Mouse (Mus musculus) midbrain, embryonic 16.5 days (tissue): ENCODE results near the gene Crybb2. TPM values are rescaled to one million over a fixed set of nuclear protein-coding genes. Genes with fewer than 3 reads are reported as not detected.

ENCODE experiments used
- ATAC-seq: fragments of 200-750 bp; cut with Nextera tagmentation; 2 replicates; pipeline ENCODE4 v1.8.0; 2017; ENCODE audit warnings: moderate TSS enrichment
- H3K27ac ChIP-seq: fragments of 300-500 bp; sonication (generic); 2 replicates; pipeline ENCODE4 v1.5.1; 2014; ENCODE audit warnings: mild to moderate bottlenecking, low read length, mixed read lengths
- H3K27me3 ChIP-seq: fragments of 300-500 bp; sonication (generic); 2 replicates; pipeline ENCODE4 v1.6.1; 2014; ENCODE audit warnings: low read depth, low read length, mixed read lengths; ENCODE audit not compliant: control insufficient read depth, insufficient read depth
- H3K36me3 ChIP-seq: fragments of 300-500 bp; sonication (generic); 2 replicates; pipeline ENCODE4 v1.6.1; 2014; ENCODE audit warnings: mild to moderate bottlenecking, low read length, moderate library complexity, mixed read lengths; ENCODE audit not compliant: control insufficient read depth, insufficient read depth
- H3K4me1 ChIP-seq: fragments of 300-500 bp; sonication (generic); 2 replicates; pipeline ENCODE4 v1.6.1; 2014; ENCODE audit warnings: mild to moderate bottlenecking, low read length, mixed read lengths; ENCODE audit not compliant: control insufficient read depth, insufficient read depth
- H3K4me2 ChIP-seq: fragments of 300-500 bp; sonication (generic); 2 replicates; pipeline ENCODE4 v1.6.1; 2014; ENCODE audit warnings: mild to moderate bottlenecking, low read length, mixed read lengths
- H3K4me3 ChIP-seq: fragments of 300-500 bp; sonication (generic); 2 replicates; pipeline ENCODE4 v1.5.1; 2014; ENCODE audit warnings: low read depth, mild to moderate bottlenecking, low read length, moderate library complexity, mixed read lengths
- H3K9ac ChIP-seq: fragments of 300-500 bp; sonication (generic); 2 replicates; pipeline ENCODE4 v1.6.1; 2014; ENCODE audit warnings: low read depth, low read length, mixed read lengths
- H3K9me3 ChIP-seq: fragments of 300-500 bp; sonication (generic); replicated peaks from 2 replicates; pipeline ENCODE4 v1.6.1; 2014; ENCODE audit warnings: mild to moderate bottlenecking, low read length, mixed read lengths; ENCODE audit not compliant: control insufficient read depth, poor library complexity, severe bottlenecking
- WGBS: fragments of 180-500 bp; shearing (Covaris S2); extraction: QIAGEN DNeasy Blood & Tissue Kit; methylation state at CpG from one replicate; pipeline ENCODE4 v1.1.7; 2014; 5-methylcytosine and 5-hydroxymethylcytosine counted together
- polyA plus RNA-seq: library from polyadenylated mRNA; unstranded; fragments of >200 nt; fragmentation: Nextera tagmentation; extraction: Ambion mirVana; gene quantifications from 2 replicates; pipeline ENCODE4 v1.2.1, GENCODE M21; 2015

The Crybb2 gene
- polyA plus RNA-seq, 1 experiment from 2014 or later = not detected

DNA sequence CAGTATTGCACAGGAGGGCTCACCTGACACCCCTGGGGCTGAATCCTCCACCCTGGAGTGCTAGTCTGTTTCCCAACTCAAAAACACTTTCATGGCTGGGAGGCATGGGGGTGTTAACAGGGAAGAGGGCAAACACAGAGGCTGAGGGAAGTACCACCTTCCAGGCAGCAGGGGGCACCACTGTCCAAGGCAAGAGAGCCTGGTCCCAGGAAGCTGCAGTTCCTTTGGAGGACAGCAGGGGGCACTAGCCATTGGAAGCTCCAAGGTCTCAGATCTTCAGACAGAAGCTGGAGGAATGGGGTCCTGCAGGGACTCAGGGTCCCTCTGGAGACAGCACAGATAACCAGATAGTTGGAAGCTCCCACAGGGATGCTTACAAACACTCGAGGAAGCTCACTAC lies 29.6 kb upstream of the Crybb2 start:
- no peak overlapping the region for H3K9ac ChIP-seq
- no peaks in the 10 kb centered on the region for H3K36me3 ChIP-seq
- no peak overlapping the region for H3K4me2 ChIP-seq
- ATAC-seq = peak; percentile 51; the same call in 1 of the 2 replicates
- H3K27ac ChIP-seq = no peak overlapping the region
- no peaks in the 10 kb centered on the region for H3K9me3 ChIP-seq
- WGBS = 14% methylated on average over 1 of the region's 1 CpGs
- no peak overlapping the region for H3K4me3 ChIP-seq
- H3K27me3 ChIP-seq = no peaks in the 10 kb centered on the region
- H3K4me1 ChIP-seq = peaks cover 9% of the 10 kb centered on the region

GRCm38 (mm10) chr5:113097551-113097950 lies 27.6 kb upstream of the Crybb2 start:
- no peaks in the 10 kb centered on the region for H3K27me3 ChIP-seq
- H3K9me3 ChIP-seq = no peaks in the 10 kb centered on the region
- no peak overlapping the region for H3K9ac ChIP-seq
- no peak overlapping the region for H3K27ac ChIP-seq
- H3K4me1 ChIP-seq = peaks cover 5% of the 10 kb centered on the region
- H3K36me3 ChIP-seq = no peaks in the 10 kb centered on the region
- no peak overlapping the region for H3K4me2 ChIP-seq
- 95% methylated on average over 17 of the region's 17 CpGs for WGBS
- no peak for ATAC-seq
- H3K4me3 ChIP-seq = no peak overlapping the region

- ATAC-seq = no peak
- Histone ChIP-seq H3K9me3 (no peaks in the 10 kb centered on the region), H3K27me3 (no peaks in the 10 kb centered on the region), H3K4me1 (no peaks in the 10 kb centered on the region), H3K4me3 (no peak overlapping the region), H3K9ac (no peak overlapping the region), H3K4me2 (no peak overlapping the region), H3K36me3 (no peaks in the 10 kb centered on the region), H3K27ac (no peak overlapping the region)
- WGBS = 94% methylated on average over 18 of the region's 18 CpGs
These were observed 25.5 kb upstream of the Crybb2 start for GRCm38 (mm10) chr5:113095456-113095855.

- Histone ChIP-seq H3K4me2 (no peak overlapping the region), H3K4me1 (no peaks in the 10 kb centered on the region), H3K9me3 (no peaks in the 10 kb centered on the region), H3K27me3 (no peaks in the 10 kb centered on the region), H3K27ac (no peak overlapping the region), H3K9ac (no peak overlapping the region), H3K4me3 (no peak overlapping the region), H3K36me3 (no peaks in the 10 kb centered on the region)
- no peak for ATAC-seq
- WGBS = 77% methylated on average over 7 of the region's 7 CpGs
These were observed 22.5 kb upstream of the Crybb2 start for GRCm38 (mm10) chr5:113092406-113092805.

DNA sequence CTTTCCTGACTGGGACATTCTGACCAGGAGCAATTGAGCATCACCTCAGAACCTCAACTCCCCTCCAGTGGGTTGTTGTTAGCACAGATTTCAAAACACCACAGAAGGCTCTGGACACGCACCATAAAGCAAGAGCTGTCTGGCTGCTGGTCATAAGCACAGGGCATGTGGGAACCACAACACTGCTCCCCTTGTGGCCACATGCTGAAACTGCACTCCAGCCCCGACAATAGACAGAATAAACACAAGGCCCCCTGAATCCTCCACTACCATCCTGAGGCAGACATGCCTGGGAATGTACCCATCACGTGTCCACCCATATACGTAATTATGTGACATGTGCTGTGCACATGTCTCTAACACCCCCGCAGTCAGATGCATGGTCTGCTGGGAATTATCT lies 21.2 kb upstream of the Crybb2 start:
- Histone ChIP-seq H3K27me3 (no peaks in the 10 kb centered on the region), H3K27ac (no peak overlapping the region), H3K9ac (no peak overlapping the region), H3K4me2 (no peak overlapping the region), H3K36me3 (no peaks in the 10 kb centered on the region), H3K4me1 (peaks cover 5% of the 10 kb centered on the region; the same call in 1 of the 2 replicates), H3K4me3 (no peak overlapping the region), H3K9me3 (no peaks in the 10 kb centered on the region)
- ATAC-seq = 0 out of 2 replicates have a peak, but pooled peaks have one; percentile 7
- 54% methylated on average over 5 of the region's 5 CpGs for WGBS

- Histone ChIP-seq H3K4me3 (no peak overlapping the region), H3K36me3 (no peaks in the 10 kb centered on the region), H3K9me3 (no peaks in the 10 kb centered on the region), H3K4me1 (peaks cover 6% of the 10 kb centered on the region; the same call in 1 of the 2 replicates), H3K27me3 (no peaks in the 10 kb centered on the region), H3K27ac (no peak overlapping the region), H3K9ac (no peak overlapping the region), H3K4me2 (no peak overlapping the region)
- ATAC-seq = 0 out of 2 replicates have a peak, but pooled peaks have one; percentile 19
- 90% methylated on average over 11 of the region's 11 CpGs for WGBS
These were observed 20.8 kb upstream of the Crybb2 start for GRCm38 (mm10) chr5:113090750-113091149.

- H3K4me1 ChIP-seq = peaks cover 6% of the 10 kb centered on the region; the same call in 1 of the 2 replicates
- H3K27ac ChIP-seq = no peak overlapping the region
- no peak for ATAC-seq
- WGBS = 89% methylated on average over 24 of the region's 24 CpGs
- no peaks in the 10 kb centered on the region for H3K9me3 ChIP-seq
- H3K27me3 ChIP-seq = no peaks in the 10 kb centered on the region
- H3K9ac ChIP-seq = no peak overlapping the region
- no peaks in the 10 kb centered on the region for H3K36me3 ChIP-seq
- no peak overlapping the region for H3K4me3 ChIP-seq
- H3K4me2 ChIP-seq = no peak overlapping the region
These were observed 20.3 kb upstream of the Crybb2 start for GRCm38 (mm10) chr5:113090077-113090690.

- WGBS = 74% methylated on average over 2 of the region's 2 CpGs
These were observed 17.5 kb upstream of the Crybb2 start for GRCm38 (mm10) chr5:113087465-113087864.

GRCm38 (mm10) chr5:113086990-113087389 lies 17.1 kb upstream of the Crybb2 start:
- WGBS = 67% methylated on average over 4 of the region's 4 CpGs
- ATAC-seq = no peak
- H3K27ac ChIP-seq = peak overlapping the region; percentile 38; the same call in 1 of the 2 replicates

More at GRCm38 (mm10) chr5:113087465-113087864, 17.5 kb upstream of the Crybb2 start:
- H3K4me2 ChIP-seq = no peak overlapping the region
- H3K36me3 ChIP-seq = no peaks in the 10 kb centered on the region
- peaks cover 6% of the 10 kb centered on the region; the same call in 1 of the 2 replicates for H3K4me1 ChIP-seq
- H3K9ac ChIP-seq = no peak overlapping the region
- no peak overlapping the region for H3K27ac ChIP-seq
- H3K4me3 ChIP-seq = no peak overlapping the region
- no peaks in the 10 kb centered on the region for H3K9me3 ChIP-seq
- H3K27me3 ChIP-seq = no peaks in the 10 kb centered on the region
- ATAC-seq = no peak

More at GRCm38 (mm10) chr5:113086990-113087389, 17.1 kb upstream of the Crybb2 start:
- no peaks in the 10 kb centered on the region for H3K9me3 ChIP-seq
- H3K4me3 ChIP-seq = no peak overlapping the region
- H3K4me1 ChIP-seq = peaks cover 6% of the 10 kb centered on the region; the same call in 1 of the 2 replicates
- no peaks in the 10 kb centered on the region for H3K36me3 ChIP-seq
- H3K4me2 ChIP-seq = no peak overlapping the region
- H3K27me3 ChIP-seq = no peaks in the 10 kb centered on the region
- H3K9ac ChIP-seq = 0 out of 2 replicates have a peak overlapping the region, but pooled peaks have one; percentile 3
